Mouse (Mus musculus): ENCODE data around the gene Prrx2.

- TF ChIP-seq CTCF (IDR thresholded peaks at IDR 0.05; ENCODE audit: extremely low read depth, insufficient read length, insufficient replicate concordance, low read depth, low read length) (peak; percentile 53; the same call in 1 of the 2 replicates), POLR2A (IDR thresholded peaks at IDR 0.05; ENCODE audit: low read depth, low read length) (no peak)
These were observed 5.5 kb upstream of the Prrx2 start for GRCm38 (mm10) chr2:30829315-30829714.

Data from small intestine, adult 2 months (tissue).